Mouse (Mus musculus): ENCODE measurements around the gene Gtsf1. TPM values are rescaled to one million over a fixed set of nuclear protein-coding genes. Genes with fewer than 3 reads are reported as not detected.
"Not testable (repeated sequence)": the region's sequence is repeated elsewhere in the genome, so short reads cannot be mapped to it uniquely, and the experiment has no call there.

The Gtsf1 gene
- total RNA-seq, 1 experiment: 4.9 TPM

DNA sequence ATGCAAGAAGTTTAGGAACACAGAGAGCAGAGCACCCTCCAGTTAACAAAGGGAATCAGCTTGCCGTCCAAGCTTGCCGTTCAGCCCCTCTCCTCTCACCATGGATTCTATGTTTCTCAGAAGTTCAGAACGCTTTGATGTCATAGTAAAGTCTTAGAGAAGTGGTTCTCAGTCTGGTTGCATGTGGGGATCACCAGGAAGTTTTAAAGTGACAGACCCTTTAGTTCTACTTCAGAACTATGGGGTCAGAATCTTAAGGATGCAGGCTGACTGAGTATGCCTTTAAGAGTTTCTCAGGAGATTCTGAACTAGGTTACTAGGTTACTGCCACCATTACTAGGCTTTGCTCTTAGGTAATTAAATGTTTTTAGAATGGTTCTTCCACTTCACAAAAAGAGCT lies 18.1 kb upstream of the Gtsf1 start, which contains the start of gene Gtsf2:
TSS of gene Gtsf2 (minus strand) at position 101 of the 400 bp plus-strand sequence.
- H3K27ac ChIP-seq (ENCODE audit: insufficient read depth, low read depth, low read length, poor library complexity, severe bottlenecking): no peak within 1 kb of the TSS
- no peak for TF ChIP-seq CHD2 (IDR thresholded peaks at IDR 0.05; ENCODE audit: low read depth, low read length)
- TF ChIP-seq ZNF384 (IDR thresholded peaks at IDR 0.05; ENCODE audit: low read depth, low read length): no peak
- no peak for TF ChIP-seq MAFK (IDR thresholded peaks at IDR 0.05; ENCODE audit: insufficient read depth, low read depth, low read length)
- no peak for TF ChIP-seq HCFC1 (IDR thresholded peaks at IDR 0.05; ENCODE audit: borderline replicate concordance, insufficient read depth, low read length)
- TF ChIP-seq ZC3H11A (IDR thresholded peaks at IDR 0.05; ENCODE audit: borderline replicate concordance, low read depth, low read length): no peak
- H3K9me3 ChIP-seq (ENCODE audit: control insufficient read depth, insufficient read depth, low read depth, low read length): no peaks in the 10 kb centered on the region
- no peaks in the 10 kb centered on the region for H3K4me1 ChIP-seq (ENCODE audit: control insufficient read depth in 2 of 2, insufficient read depth in 2 of 2, low read length in 2 of 2, poor library complexity in 1 of 2)
- no peaks in the 10 kb centered on the region for H3K36me3 ChIP-seq (ENCODE audit: control insufficient read depth, insufficient read depth, low read length, poor library complexity, severe bottlenecking)
- no peak within 1 kb of the TSS for H3K9ac ChIP-seq (ENCODE audit: insufficient read depth, low read depth, low read length, poor library complexity, severe bottlenecking)
- H3K4me3 ChIP-seq (ENCODE audit: insufficient read depth in 1 of 2, low read depth in 1 of 2, low read length in 2 of 2, poor library complexity in 1 of 2, severe bottlenecking in 1 of 2): no peak within 1 kb of the TSS
- in situ Hi-C loops (cut with MboI; ENCODE audit: low sequenced_read_pairs in 2 of 2, unreplicated experiment in 2 of 2): no loop called here
- no peak for DNase-seq (ENCODE audit: low read depth, low spot score)

DNA sequence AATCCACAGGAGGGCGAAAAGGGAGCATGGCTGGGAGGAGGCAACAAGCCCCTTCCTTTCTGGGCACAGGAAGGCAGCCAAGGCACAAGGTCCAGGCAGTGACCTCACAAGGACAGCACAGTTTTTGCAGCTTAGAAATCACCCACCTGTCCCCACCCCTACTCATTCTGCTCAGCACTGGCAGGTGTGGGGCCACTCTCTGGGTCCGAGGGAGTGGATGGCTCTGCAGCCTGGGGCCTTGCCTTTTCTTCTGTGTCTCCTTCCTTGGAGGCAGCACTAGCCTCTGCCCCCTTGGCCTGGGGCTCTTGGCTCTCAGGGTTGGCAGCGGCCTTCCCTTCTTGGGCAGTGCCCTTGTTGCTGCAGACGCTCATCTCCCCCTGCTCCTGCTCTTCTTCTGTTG lies 15.7 kb upstream of the Gtsf1 start:
- H3K9me3 ChIP-seq (ENCODE audit: control insufficient read depth, insufficient read depth, low read depth, low read length); H3K4me1 ChIP-seq (ENCODE audit: control insufficient read depth in 2 of 2, insufficient read depth in 2 of 2, low read length in 2 of 2, poor library complexity in 1 of 2); DNase-seq (ENCODE audit: low read depth, low spot score); H3K4me3 ChIP-seq (ENCODE audit: insufficient read depth in 1 of 2, low read depth in 1 of 2, low read length in 2 of 2, poor library complexity in 1 of 2, severe bottlenecking in 1 of 2); H3K9ac ChIP-seq (ENCODE audit: insufficient read depth, low read depth, low read length, poor library complexity, severe bottlenecking); H3K36me3 ChIP-seq (ENCODE audit: control insufficient read depth, insufficient read depth, low read length, poor library complexity, severe bottlenecking); H3K27ac ChIP-seq (ENCODE audit: insufficient read depth, low read depth, low read length, poor library complexity, severe bottlenecking); in situ Hi-C loops (cut with MboI; ENCODE audit: low sequenced_read_pairs in 2 of 2, unreplicated experiment in 2 of 2): not testable (repeated sequence)

DNA sequence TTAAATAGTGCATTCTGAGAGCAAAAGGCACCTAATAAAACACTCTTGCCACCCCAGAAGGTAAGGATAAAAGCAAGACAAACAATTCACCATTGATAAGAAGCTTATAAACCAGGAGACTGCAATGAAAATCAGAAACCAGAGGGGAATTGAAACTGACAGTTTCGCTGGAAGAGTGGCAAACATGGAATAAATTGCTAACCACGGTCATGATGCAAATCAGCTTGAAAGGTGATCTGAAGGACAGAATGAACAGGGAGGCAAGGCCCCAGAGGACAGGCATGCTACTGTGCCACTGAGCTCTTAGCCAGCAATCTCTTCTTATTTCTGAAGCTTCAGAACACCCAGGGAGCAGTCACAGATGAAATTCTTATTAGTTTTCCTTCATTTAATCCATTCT lies 3.3 kb downstream of the Gtsf1 start:
- no peak overlapping the region for H3K4me3 ChIP-seq (ENCODE audit: insufficient read depth in 1 of 2, low read depth in 1 of 2, low read length in 2 of 2, poor library complexity in 1 of 2, severe bottlenecking in 1 of 2)
- H3K27ac ChIP-seq (ENCODE audit: insufficient read depth, low read depth, low read length, poor library complexity, severe bottlenecking): no peak overlapping the region
- no peaks in the 10 kb centered on the region for H3K9me3 ChIP-seq (ENCODE audit: control insufficient read depth, insufficient read depth, low read depth, low read length)
- DNase-seq (ENCODE audit: low read depth, low spot score): no peak
- TF ChIP-seq HCFC1 (IDR thresholded peaks at IDR 0.05; ENCODE audit: borderline replicate concordance, insufficient read depth, low read length) (no peak), ZC3H11A (IDR thresholded peaks at IDR 0.05; ENCODE audit: borderline replicate concordance, low read depth, low read length) (no peak), MAFK (IDR thresholded peaks at IDR 0.05; ENCODE audit: insufficient read depth, low read depth, low read length) (no peak), ZNF384 (IDR thresholded peaks at IDR 0.05; ENCODE audit: low read depth, low read length) (no peak), CHD2 (IDR thresholded peaks at IDR 0.05; ENCODE audit: low read depth, low read length) (no peak)
- no peak overlapping the region for H3K9ac ChIP-seq (ENCODE audit: insufficient read depth, low read depth, low read length, poor library complexity, severe bottlenecking)
- no peaks in the 10 kb centered on the region for H3K36me3 ChIP-seq (ENCODE audit: control insufficient read depth, insufficient read depth, low read length, poor library complexity, severe bottlenecking)
- peaks cover 0 to 4% of the 10 kb centered on the region in 2 experiments; a peak in 1 of 4 replicates for H3K4me1 ChIP-seq (ENCODE audit: control insufficient read depth in 2 of 2, insufficient read depth in 2 of 2, low read length in 2 of 2, poor library complexity in 1 of 2)
- in situ Hi-C loops (cut with MboI; ENCODE audit: low sequenced_read_pairs in 2 of 2, unreplicated experiment in 2 of 2): no loop called here

GRCm38 (mm10) chr15:103405586-103405985 lies 24.7 kb downstream of the Gtsf1 start:
- in situ Hi-C loops (cut with MboI; ENCODE audit: low sequenced_read_pairs in 2 of 2, unreplicated experiment in 2 of 2); H3K27ac ChIP-seq (ENCODE audit: insufficient read depth, low read depth, low read length, poor library complexity, severe bottlenecking); H3K4me1 ChIP-seq (ENCODE audit: control insufficient read depth in 2 of 2, insufficient read depth in 2 of 2, low read length in 2 of 2, poor library complexity in 1 of 2): not testable (repeated sequence)

GRCm38 (mm10) chr15:103401361-103401760 lies 28.9 kb downstream of the Gtsf1 start:
- Histone ChIP-seq H3K9ac (ENCODE audit: insufficient read depth, low read depth, low read length, poor library complexity, severe bottlenecking) (no peak overlapping the region), H3K27ac (ENCODE audit: insufficient read depth, low read depth, low read length, poor library complexity, severe bottlenecking) (no peak overlapping the region), H3K36me3 (ENCODE audit: control insufficient read depth, insufficient read depth, low read length, poor library complexity, severe bottlenecking) (no peaks in the 10 kb centered on the region), H3K4me1 (ENCODE audit: control insufficient read depth in 2 of 2, insufficient read depth in 2 of 2, low read length in 2 of 2, poor library complexity in 1 of 2) (0 out of 4 replicates have a peak, but pooled peaks cover 0 to 2% of the 10 kb centered on the region in 2 experiments), H3K4me3 (ENCODE audit: insufficient read depth in 1 of 2, low read depth in 1 of 2, low read length in 2 of 2, poor library complexity in 1 of 2, severe bottlenecking in 1 of 2) (no peak overlapping the region), H3K9me3 (ENCODE audit: control insufficient read depth, insufficient read depth, low read depth, low read length) (no peaks in the 10 kb centered on the region)
- in situ Hi-C loops (cut with MboI; ENCODE audit: low sequenced_read_pairs in 2 of 2, unreplicated experiment in 2 of 2): no loop called here
- DNase-seq (ENCODE audit: low read depth, low spot score): no peak
- TF ChIP-seq ZNF384 (IDR thresholded peaks at IDR 0.05; ENCODE audit: low read depth, low read length) (no peak), ZC3H11A (IDR thresholded peaks at IDR 0.05; ENCODE audit: borderline replicate concordance, low read depth, low read length) (no peak), MAFK (IDR thresholded peaks at IDR 0.05; ENCODE audit: insufficient read depth, low read depth, low read length) (no peak), CHD2 (IDR thresholded peaks at IDR 0.05; ENCODE audit: low read depth, low read length) (no peak), HCFC1 (IDR thresholded peaks at IDR 0.05; ENCODE audit: borderline replicate concordance, insufficient read depth, low read length) (no peak)

More at GRCm38 (mm10) chr15:103405586-103405985, 24.7 kb downstream of the Gtsf1 start:
- not testable (repeated sequence) for H3K36me3 ChIP-seq (ENCODE audit: control insufficient read depth, insufficient read depth, low read length, poor library complexity, severe bottlenecking); H3K4me3 ChIP-seq (ENCODE audit: insufficient read depth in 1 of 2, low read depth in 1 of 2, low read length in 2 of 2, poor library complexity in 1 of 2, severe bottlenecking in 1 of 2); H3K9ac ChIP-seq (ENCODE audit: insufficient read depth, low read depth, low read length, poor library complexity, severe bottlenecking); DNase-seq (ENCODE audit: low read depth, low spot score); H3K9me3 ChIP-seq (ENCODE audit: control insufficient read depth, insufficient read depth, low read depth, low read length)

Measured in ES-E14 (cell line).